Mouse (Mus musculus): ENCODE measurements around the gene Olr1. TPM values are rescaled to one million over a fixed set of nuclear protein-coding genes. Genes with fewer than 3 reads are reported as not detected.

Olr1 gene
- polyA plus RNA-seq, 1 experiment from 2014 or later, result 0.05 TPM

- H3K4me2 ChIP-seq, result no peak overlapping the region
- no peaks in the 10 kb centered on the region for H3K4me1 ChIP-seq
- no peak overlapping the region for H3K27ac ChIP-seq
- ATAC-seq (ENCODE audit: insufficient read depth, low FRiP score, low read depth), result no peak
- no peaks in the 10 kb centered on the region for H3K9me3 ChIP-seq
- no peak overlapping the region for H3K4me3 ChIP-seq (replicated peaks)
- H3K27me3 ChIP-seq (replicated peaks), result no peaks in the 10 kb centered on the region
- H3K9ac ChIP-seq, result no peak overlapping the region
- H3K36me3 ChIP-seq, result no peaks in the 10 kb centered on the region
- WGBS, result 83% methylated on average over 2 of the region's 2 CpGs
These were observed 68.9 kb downstream of the Olr1 start for GRCm38 (mm10) chr6:129438033-129438432.

GRCm38 (mm10) chr6:129436025-129436424, 70.9 kb downstream of the Olr1 start:
- no peak for ATAC-seq (ENCODE audit: insufficient read depth, low FRiP score, low read depth)
- Histone ChIP-seq H3K9ac (no peak overlapping the region), H3K4me2 (no peak overlapping the region), H3K27me3 (replicated peaks) (no peaks in the 10 kb centered on the region), H3K27ac (no peak overlapping the region), H3K9me3 (no peaks in the 10 kb centered on the region), H3K4me3 (replicated peaks) (no peak overlapping the region), H3K36me3 (no peaks in the 10 kb centered on the region), H3K4me1 (no peaks in the 10 kb centered on the region)
- 83% methylated on average over 3 of the region's 3 CpGs for WGBS

Other genes with a start within 250 kb of the Olr1 start
- 0.40 and 0.59 TPM in 2 replicates for gene Cd69, start 231.7 kb downstream of the Olr1 start, polyA plus RNA-seq (2015; fragmentation: Nextera tagmentation; extraction: Ambion mirVana)
- gene 4922502D21Rik, start 175.4 kb downstream of the Olr1 start, polyA plus RNA-seq (2015; fragmentation: Nextera tagmentation; extraction: Ambion mirVana), result not detected in 2 replicates
- 1.9 and 2.6 TPM in 2 replicates for gene Clec12a, start 164.5 kb downstream of the Olr1 start, polyA plus RNA-seq (2015; fragmentation: Nextera tagmentation; extraction: Ambion mirVana)
- gene Clec12b, start 121.3 kb downstream of the Olr1 start, polyA plus RNA-seq (2015; fragmentation: Nextera tagmentation; extraction: Ambion mirVana), result 0.19 TPM in 1 of 2 replicates, not detected in the other
- gene Clec1b, start 109.9 kb downstream of the Olr1 start, polyA plus RNA-seq (2015; fragmentation: Nextera tagmentation; extraction: Ambion mirVana), result 1.2 and 1.6 TPM in 2 replicates
- gene Clec9a, start 98.3 kb downstream of the Olr1 start, polyA plus RNA-seq (2015; fragmentation: Nextera tagmentation; extraction: Ambion mirVana), result 0.12 and 0.13 TPM in 2 replicates
- 2.9 and 3.6 TPM in 2 replicates for gene Clec1a, start 55.2 kb downstream of the Olr1 start, polyA plus RNA-seq (2015; fragmentation: Nextera tagmentation; extraction: Ambion mirVana)
- 0.30 TPM in 1 of 2 replicates, not detected in the other for gene Tmem52b, start 5.4 kb upstream of the Olr1 start, polyA plus RNA-seq (2015; fragmentation: Nextera tagmentation; extraction: Ambion mirVana)
- 40.2 and 42.1 TPM in 2 replicates for gene Gabarapl1, start 26.0 kb upstream of the Olr1 start, polyA plus RNA-seq (2015; fragmentation: Nextera tagmentation; extraction: Ambion mirVana)
- gene Klre1, start 70.7 kb upstream of the Olr1 start, polyA plus RNA-seq (2015; fragmentation: Nextera tagmentation; extraction: Ambion mirVana), result not detected in 2 replicates
- gene Klrd1, start 84.6 kb upstream of the Olr1 start, polyA plus RNA-seq (2015; fragmentation: Nextera tagmentation; extraction: Ambion mirVana), result 0.83 and 1.4 TPM in 2 replicates
- gene Klrk1, start 116.7 kb upstream of the Olr1 start, polyA plus RNA-seq (2015; fragmentation: Nextera tagmentation; extraction: Ambion mirVana), result 0.22 and 0.45 TPM in 2 replicates
- gene Klrc3, start 136.2 kb upstream of the Olr1 start, polyA plus RNA-seq (2015; fragmentation: Nextera tagmentation; extraction: Ambion mirVana), result not detected in 2 replicates
- 0.05 TPM in 1 of 2 replicates, not detected in the other for gene Klrc2, start 153.5 kb upstream of the Olr1 start, polyA plus RNA-seq (2015; fragmentation: Nextera tagmentation; extraction: Ambion mirVana)
- 0.14 and 0.19 TPM in 2 replicates for gene Klrc1, start 171.8 kb upstream of the Olr1 start, polyA plus RNA-seq (2015; fragmentation: Nextera tagmentation; extraction: Ambion mirVana)
- not detected in 2 replicates for gene Klri1, start 210.0 kb upstream of the Olr1 start, polyA plus RNA-seq (2015; fragmentation: Nextera tagmentation; extraction: Ambion mirVana)
- 0.03 TPM in 1 of 2 replicates, not detected in the other for gene Klri2, start 233.3 kb upstream of the Olr1 start, polyA plus RNA-seq (2015; fragmentation: Nextera tagmentation; extraction: Ambion mirVana)

Data from stomach, embryonic 15.5 days (tissue).